Mouse (Mus musculus) ovary, postnatal 10 days (tissue): Measurements from ENCODE around the gene Sart3.
A peak's percentile ranks its signal among the peaks of the same experiment; 100 is the strongest.

Source experiments
- DNase-seq: peaks from one replicate; pipeline ENCODE4 v3.0.0; 2022; ENCODE audit warnings: low spot score

The Sart3 gene

DNA sequence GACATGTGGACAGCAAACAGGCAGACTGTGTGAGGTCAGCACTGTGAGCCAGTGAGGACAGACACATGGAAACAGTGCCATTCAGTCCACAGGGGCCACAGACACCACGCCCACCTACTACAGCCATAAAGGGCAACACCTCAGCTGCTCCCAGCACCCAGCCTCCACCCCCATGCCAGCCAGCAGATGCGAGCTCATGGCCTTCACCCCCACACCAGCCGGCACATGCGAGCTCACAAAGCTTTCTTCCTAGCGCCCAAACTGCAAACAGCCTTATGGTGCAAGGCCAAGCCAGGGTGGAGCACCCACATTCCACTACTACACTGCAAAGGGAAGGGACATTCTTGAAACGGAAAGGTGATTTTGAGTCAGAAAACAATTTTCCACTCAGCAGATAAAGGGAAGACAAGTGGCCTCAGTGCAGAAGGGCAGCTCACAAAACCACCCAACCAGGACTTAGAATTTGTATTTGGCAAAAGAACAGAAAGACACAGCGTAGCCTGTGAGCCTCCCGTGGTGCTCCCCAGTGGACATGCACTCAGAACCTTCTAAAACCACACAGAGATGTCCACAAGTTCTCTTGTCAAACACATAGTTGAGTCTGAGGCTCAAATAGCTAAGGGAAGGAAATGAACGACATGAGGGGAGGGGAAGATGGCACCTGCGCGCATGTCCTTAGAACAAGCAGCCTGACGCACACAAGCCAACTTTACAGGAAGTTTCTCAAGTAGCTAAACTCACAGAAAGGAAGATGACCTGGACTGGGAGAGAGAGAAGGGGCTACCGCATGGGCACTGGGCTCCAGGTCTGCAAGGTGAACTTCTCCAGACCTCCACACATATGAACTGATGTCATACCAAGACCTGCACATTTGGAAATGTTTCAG is 6.4 kb downstream of the Sart3 start:
- DNase-seq: no peak

GRCm38 (mm10) chr5:113764426-113764825 is 7.9 kb downstream of the Sart3 start:
- no peak for DNase-seq

- DNase-seq: no peak
Measured at GRCm38 (mm10) chr5:113761585-113761984, 10.7 kb downstream of the Sart3 start.

DNA sequence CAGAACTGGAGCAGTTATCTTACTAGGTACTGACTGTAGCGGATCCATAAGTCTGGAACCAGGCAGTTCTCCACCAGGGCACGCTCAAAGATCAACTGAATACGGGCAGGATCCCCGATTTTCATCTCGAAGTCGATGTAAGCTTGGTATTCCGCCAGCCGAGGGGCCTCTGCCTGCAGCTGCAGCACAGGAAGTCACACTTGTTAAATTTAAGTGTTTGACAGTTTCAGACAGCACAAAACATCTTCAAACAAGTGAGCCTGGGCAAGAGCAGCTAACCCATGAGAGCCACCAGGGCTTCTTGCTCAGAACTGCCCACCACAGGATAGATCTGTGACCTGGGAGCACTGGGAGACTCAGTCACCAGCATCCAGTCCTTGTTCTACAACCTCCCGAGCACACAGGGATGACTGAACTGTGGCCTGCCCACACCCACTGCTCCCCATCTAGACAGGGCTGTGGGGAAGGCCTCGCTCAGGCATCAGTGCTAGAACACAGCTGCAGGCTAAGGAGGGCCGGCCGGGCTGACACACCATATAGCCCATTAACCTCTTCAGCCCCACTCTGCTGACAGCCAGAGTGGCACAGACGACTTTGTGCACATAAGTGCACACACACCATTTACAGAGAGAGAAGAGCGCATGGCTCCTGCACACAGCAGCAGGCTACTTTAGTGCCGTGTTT is 16.8 kb downstream of the Sart3 start:
- DNase-seq: no peak

GRCm38 (mm10) chr5:113751521-113752157 is 20.7 kb downstream of the Sart3 start:
- no peak for DNase-seq

- DNase-seq: no peak
Measured at GRCm38 (mm10) chr5:113748556-113749331, 23.6 kb downstream of the Sart3 start.

GRCm38 (mm10) chr5:113747629-113748028 is 24.7 kb downstream of the Sart3 start:
- DNase-seq: no peak

GRCm38 (mm10) chr5:113737607-113738237 is 34.6 kb downstream of the Sart3 start:
- DNase-seq: no peak

DNA sequence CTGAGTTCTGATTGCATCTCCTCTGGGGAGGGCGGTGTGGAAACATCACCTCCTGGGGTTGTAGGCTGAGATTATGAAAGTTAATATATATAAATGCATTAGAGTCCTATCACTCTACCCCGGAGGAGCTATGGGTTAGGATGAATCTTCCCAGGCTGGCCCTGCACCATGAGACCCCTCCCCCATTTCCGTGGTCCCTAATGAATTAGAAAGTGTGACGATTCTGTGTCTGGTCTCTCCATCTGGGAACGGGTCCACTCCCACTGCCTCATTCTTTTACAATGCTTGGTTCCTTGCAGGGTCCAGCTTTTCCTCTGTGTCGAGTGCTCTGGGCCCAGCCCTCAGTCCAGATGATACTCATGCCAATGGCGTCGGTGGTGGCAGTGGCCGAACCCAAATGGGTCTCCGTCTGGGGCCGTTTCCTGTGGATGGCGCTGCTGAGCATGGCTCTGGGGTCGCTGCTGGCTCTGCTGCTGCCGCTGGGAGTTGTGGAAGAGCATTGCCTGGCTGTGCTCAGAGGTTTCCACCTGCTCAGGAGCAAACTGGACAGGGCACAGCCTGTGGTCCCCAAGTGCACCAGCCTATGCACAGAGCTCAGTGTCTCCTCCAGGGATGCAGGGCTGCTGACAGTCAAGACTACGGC is 35.7 kb downstream of the Sart3 start:
- no peak for DNase-seq

GRCm38 (mm10) chr5:113736113-113736502 is 36.2 kb downstream of the Sart3 start:
- DNase-seq: no peak

DNA sequence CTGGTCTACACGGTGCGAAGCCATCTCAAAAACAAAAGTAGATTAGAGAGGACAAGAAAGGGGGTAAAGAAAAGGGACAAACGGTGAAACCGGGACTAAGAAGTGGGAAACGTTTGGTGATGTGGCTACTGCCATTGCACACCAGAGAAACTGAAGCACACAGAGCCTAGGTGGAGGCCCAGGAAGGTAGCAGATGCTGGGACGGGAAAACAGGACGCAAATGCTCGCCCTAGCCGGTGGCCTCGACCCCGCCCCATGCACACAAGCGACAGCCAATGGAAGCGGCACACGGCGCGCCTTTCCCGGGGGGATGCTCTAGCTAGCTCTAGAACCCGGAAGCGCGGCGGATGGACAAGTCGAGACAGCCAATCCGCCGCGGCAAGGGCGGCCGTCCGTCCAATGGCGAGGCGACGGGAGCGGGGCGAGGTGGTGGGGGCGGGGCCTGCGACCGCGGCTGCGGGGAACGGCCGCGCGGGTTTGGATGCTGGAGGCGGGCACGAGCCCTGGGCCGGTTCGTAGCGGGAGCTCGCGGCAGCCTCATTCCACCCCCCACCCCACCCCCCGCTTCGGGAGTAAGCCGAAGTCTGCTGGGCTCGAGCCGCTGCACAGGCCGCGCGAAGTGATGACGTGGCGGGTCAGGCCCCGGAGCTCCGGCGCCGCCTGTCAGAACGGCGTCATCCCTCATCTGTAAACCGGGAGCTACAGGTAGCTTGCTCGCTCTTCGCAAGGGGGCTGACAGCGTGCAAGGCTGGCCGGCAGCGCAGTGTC is 36.8 kb downstream of the Sart3 start, which contains the start of gene Ficd:
Ficd (plus strand) TSS at position 459 of the 768 bp plus-strand sequence.
- peak; percentile 74 for DNase-seq

GRCm38 (mm10) chr5:113735023-113735344 is 37.3 kb downstream of the Sart3 start:
- DNase-seq: no peak

DNA sequence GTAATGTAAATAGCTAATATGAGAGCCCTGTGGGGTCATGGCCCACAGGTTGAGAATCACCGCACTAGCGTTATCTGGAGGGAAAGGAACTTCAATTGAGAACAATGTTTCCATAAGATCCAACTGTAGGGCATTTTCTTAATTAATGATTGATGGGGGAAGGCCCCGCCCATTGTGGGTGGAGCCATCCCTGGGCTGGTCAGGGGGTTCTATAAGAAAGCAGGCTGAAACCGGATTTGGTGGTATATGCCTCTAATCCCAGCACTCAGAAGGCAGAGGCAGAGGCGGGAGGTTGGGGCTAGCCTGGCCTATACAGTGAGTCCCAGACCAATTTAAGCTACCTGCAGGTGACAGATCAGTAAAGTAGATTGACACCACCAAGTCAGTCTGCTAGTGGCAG is 37.9 kb downstream of the Sart3 start:
- no peak for DNase-seq

DNA sequence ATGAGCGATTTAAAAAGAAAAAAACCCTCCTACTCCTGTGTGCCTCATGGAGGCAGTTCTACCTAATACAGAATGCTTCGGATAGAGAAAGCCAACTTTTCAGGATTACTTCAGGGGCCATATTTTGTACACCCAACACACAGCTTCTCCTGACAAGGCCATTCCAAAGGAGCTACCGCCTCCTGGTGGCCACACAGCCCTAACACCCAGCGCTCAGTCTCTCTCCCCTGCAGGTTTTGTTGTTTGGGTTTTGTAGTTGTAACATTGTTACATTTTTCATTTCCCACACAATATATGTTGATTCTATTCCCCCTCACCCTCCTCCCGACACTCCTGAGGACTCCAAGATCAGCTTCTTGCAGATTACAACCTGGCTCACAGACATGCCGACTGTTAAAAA is 40.1 kb downstream of the Sart3 start:
- DNase-seq: no peak

DNA sequence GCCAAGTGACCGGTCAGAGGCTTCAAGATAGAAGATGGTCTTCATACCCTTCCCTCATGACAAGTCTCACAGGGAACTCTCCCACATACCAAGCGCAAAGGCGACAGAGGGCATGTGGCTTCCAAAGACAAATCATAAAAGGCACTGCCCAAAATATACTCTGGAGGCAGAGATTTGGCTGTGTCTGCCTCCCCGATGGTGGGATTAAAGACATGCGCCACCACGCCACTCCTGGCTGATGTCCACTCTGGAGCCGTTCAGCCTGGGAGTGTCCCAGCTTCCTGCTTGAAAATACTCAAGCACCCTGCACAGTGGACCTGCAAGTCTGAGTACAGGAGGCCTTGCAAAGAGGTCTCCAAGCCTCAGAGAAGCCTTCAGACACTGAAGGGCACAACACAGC is 41.1 kb downstream of the Sart3 start:
- no peak for DNase-seq

DNA sequence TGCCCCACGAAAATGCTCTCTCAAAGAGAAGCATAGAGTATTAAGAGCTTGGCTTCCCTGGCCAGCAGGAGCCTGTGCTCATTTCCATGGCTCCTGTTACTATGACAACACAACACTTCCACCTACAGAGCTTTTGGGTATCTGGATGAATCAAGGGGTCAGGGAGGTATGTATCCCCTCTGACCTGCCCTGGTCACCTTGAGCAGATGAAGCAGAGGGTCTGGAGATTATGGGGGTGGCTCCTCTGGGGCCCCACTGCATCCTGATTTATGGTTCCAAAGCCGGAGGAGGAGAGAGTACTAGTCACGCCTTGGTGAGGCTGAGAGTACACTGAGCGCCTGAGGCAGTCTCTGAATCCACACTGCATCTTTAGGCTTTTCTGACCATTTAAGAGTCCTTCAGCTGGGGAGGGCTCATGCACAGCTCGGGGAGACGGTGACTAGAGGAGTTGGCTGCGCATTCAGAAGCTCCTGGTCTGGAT is 41.6 kb downstream of the Sart3 start:
- no peak for DNase-seq

GRCm38 (mm10) chr5:113728691-113729090 is 43.6 kb downstream of the Sart3 start:
- DNase-seq: no peak

- DNase-seq: no peak
Measured at GRCm38 (mm10) chr5:113728011-113728410, 44.3 kb downstream of the Sart3 start.

DNA sequence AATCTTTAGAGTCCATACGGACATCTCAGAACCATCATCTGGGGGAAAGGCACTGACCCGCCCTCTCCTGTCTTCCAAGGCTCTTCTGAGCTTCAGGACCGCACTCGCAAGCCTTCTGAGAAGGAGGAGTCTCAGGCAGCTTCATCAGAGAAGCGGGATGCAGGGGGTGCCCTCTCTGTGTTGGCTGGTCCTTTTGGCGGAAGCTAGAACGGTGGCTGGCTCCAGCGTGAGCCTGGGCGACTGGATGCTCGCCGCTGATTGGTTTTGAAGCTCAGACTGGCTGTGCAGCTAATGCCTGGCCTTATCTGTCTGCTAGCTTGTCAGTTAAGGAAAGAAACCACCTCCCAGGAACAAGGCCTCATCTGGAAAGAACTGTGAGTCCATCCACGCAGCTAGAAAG is 45.1 kb downstream of the Sart3 start:
- DNase-seq: no peak

- no peak for DNase-seq
Measured at GRCm38 (mm10) chr5:113726618-113727017, 45.7 kb downstream of the Sart3 start.
